Mouse (Mus musculus): Measurements from ENCODE around the gene Gm21964. TPM values are rescaled to one million over a fixed set of nuclear protein-coding genes. Genes with fewer than 3 reads are reported as not detected.
A peak's percentile ranks its signal among the peaks of the same experiment; 100 is the strongest.

Gene Gm21964
- polyA plus RNA-seq (2012; rRNA removed): not detected in 2 replicates

DNA sequence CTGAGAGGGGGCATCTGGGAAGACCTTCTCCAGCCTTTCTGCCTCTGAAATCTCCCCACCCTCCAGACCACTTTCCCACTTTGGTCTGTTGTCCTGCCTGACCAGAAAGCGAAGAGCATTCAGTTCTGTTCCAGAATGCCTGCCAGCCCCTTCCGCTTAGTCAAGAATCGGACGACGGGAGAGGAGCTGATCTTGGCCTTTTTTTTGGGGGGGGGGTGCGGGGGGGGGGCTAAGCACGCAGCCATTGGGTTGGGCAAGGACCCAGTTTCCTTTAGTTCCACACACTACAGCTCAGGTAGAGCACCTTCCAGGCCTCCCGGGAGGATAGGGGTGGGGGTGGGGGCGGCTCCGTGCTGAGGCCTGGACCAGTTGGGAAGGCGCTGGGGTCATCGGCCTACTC is at the start of gene Gm21964:
TSS of gene Gm21964 (plus strand) at position 301 of the 400 bp plus-strand sequence.
- no peak for TF ChIP-seq POLR2A (IDR thresholded peaks at IDR 0.05; ENCODE audit: borderline replicate concordance, insufficient read depth, low read length)
- TF ChIP-seq CTCF (IDR thresholded peaks at IDR 0.05; ENCODE audit: borderline replicate concordance, insufficient read depth, low read depth, low read length): no peak
- H3K4me3 ChIP-seq (replicated peaks; ENCODE audit: insufficient read depth, low read depth, low read length): no peak within 1 kb of the TSS
- H3K27ac ChIP-seq (ENCODE audit: insufficient read depth, low read length): no peak within 1 kb of the TSS
- no peaks in the 10 kb centered on the region for H3K27me3 ChIP-seq (ENCODE audit: control insufficient read depth, insufficient read depth, low read length)
- WGBS: 79% methylated on average over 12 of the region's 12 CpGs
- H3K4me1 ChIP-seq (ENCODE audit: control insufficient read depth, insufficient read depth, low read length): no peaks in the 10 kb centered on the region
- DNase-seq: no peak

DNA sequence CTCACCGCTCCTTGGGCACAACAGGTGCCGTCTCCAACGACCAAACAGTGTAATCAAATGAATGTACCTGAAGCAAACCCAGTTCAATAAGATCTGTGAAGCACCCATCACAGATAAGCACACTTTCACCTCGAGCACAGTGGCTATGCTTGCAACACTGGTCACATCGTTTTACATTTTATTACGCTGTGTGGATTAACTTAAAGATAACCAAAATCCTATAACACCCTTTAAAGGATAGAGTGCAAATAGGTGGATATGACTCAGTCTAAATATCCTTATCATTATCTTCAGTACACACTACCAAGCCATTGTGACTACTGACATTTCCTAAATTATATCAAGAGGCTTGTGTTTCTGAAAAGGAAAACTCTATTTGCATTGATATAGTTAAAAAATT is 49.8 kb upstream of the Gm21964 start:
- Histone ChIP-seq H3K27me3 (ENCODE audit: control insufficient read depth, insufficient read depth, low read length) (no peaks in the 10 kb centered on the region), H3K27ac (ENCODE audit: insufficient read depth, low read length) (no peak overlapping the region), H3K4me1 (ENCODE audit: control insufficient read depth, insufficient read depth, low read length) (no peaks in the 10 kb centered on the region), H3K4me3 (replicated peaks; ENCODE audit: insufficient read depth, low read depth, low read length) (no peak overlapping the region)
- TF ChIP-seq POLR2A (IDR thresholded peaks at IDR 0.05; ENCODE audit: borderline replicate concordance, insufficient read depth, low read length) (no peak), CTCF (IDR thresholded peaks at IDR 0.05; ENCODE audit: borderline replicate concordance, insufficient read depth, low read depth, low read length) (no peak)
- WGBS: 78% methylated on average over 6 of the region's 6 CpGs
- DNase-seq: no peak

DNA sequence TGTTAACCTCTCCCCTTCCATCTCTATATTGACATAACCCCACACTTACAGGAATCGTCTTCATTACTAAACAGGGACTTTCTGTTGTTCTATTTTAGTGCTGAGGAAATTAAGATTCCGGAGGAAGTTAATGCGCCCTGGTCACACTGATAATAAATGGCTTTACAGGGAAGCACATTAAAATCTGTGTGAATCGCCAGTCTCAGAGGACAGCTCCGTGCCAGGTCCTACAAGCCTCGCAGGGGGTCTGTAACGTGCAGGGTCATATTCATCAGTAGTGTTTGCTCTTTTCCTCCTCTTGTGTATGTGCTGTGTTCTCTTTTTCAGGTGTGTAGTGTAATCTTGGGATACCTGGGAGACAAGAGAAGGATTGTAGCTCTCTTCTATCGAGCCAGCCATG is 42.8 kb upstream of the Gm21964 start:
- DNase-seq: no peak
- Histone ChIP-seq H3K4me1 (ENCODE audit: control insufficient read depth, insufficient read depth, low read length) (no peaks in the 10 kb centered on the region), H3K27ac (ENCODE audit: insufficient read depth, low read length) (no peak overlapping the region), H3K4me3 (replicated peaks; ENCODE audit: insufficient read depth, low read depth, low read length) (no peak overlapping the region), H3K27me3 (ENCODE audit: control insufficient read depth, insufficient read depth, low read length) (no peaks in the 10 kb centered on the region)
- TF ChIP-seq POLR2A (IDR thresholded peaks at IDR 0.05; ENCODE audit: borderline replicate concordance, insufficient read depth, low read length) (no peak), CTCF (IDR thresholded peaks at IDR 0.05; ENCODE audit: borderline replicate concordance, insufficient read depth, low read depth, low read length) (no peak)
- 53% methylated on average over 8 of the region's 8 CpGs for WGBS

DNA sequence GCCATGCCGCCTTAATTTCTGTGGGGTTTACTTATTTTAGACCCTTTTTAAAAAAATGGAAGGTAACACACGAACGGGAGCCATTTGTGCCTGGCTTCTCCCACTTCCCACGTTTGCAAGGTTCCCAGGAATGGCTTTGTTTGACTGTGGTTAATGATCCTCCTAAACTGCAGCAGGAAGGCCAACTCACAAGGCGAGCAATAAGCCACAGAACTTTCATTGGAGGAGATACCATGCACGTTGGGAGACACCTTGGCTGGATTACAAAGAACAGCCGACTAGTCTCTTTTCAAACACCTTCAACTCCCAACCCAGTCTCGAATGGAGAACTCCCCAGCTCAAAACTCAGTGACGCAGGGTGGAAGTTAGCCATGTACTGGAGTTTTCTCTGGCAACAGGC is 36.8 kb upstream of the Gm21964 start:
- Histone ChIP-seq H3K4me1 (ENCODE audit: control insufficient read depth, insufficient read depth, low read length) (peaks cover 10% of the 10 kb centered on the region; the same call in 1 of the 2 replicates), H3K4me3 (replicated peaks; ENCODE audit: insufficient read depth, low read depth, low read length) (no peak overlapping the region), H3K27ac (ENCODE audit: insufficient read depth, low read length) (no peak overlapping the region), H3K27me3 (ENCODE audit: control insufficient read depth, insufficient read depth, low read length) (no peaks in the 10 kb centered on the region)
- TF ChIP-seq CTCF (IDR thresholded peaks at IDR 0.05; ENCODE audit: borderline replicate concordance, insufficient read depth, low read depth, low read length): no peak
- TF ChIP-seq POLR2A (IDR thresholded peaks at IDR 0.05; ENCODE audit: borderline replicate concordance, insufficient read depth, low read length): no peak
- no peak for DNase-seq
- 50% methylated on average over 9 of the region's 9 CpGs for WGBS

DNA sequence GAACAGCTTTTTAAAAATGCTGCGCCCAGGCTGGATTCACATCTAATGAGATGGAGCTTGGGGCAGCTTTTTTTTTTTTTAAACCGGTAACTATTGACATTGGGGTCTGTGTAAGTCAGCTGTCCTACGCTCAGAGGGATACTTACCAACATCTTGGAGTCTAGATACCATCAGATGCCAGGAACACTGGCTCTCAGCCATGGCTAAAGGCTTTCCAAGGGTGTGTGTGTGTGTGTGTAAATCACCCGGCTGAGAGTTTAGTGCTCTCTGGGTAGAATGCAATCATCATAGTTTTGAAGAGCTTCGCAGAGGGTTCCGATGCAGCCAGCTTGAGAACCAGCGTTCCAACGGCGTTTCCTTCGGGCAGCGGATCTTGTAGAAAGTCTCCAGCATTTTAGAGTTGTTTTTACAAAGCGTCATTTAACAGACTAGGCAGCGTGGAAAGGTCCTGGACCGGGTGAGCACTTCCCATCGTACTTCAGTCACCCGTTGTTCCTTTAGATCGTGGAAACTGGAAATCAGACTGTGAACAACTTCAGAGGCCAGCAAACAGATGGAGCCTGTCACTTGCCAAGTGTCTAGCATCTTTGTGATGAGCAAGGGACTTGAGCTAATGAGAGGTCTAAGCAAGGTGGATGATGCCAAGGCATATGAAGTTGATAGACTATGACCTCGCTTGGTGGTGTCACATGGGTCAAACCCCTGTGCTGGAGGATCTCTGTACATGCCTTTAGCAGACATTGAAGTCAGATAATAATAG is 36.2 kb upstream of the Gm21964 start:
- Histone ChIP-seq H3K4me1 (ENCODE audit: control insufficient read depth, insufficient read depth, low read length) (peaks cover 10% of the 10 kb centered on the region; the same call in 1 of the 2 replicates), H3K27me3 (ENCODE audit: control insufficient read depth, insufficient read depth, low read length) (no peaks in the 10 kb centered on the region), H3K27ac (ENCODE audit: insufficient read depth, low read length) (no peak overlapping the region), H3K4me3 (replicated peaks; ENCODE audit: insufficient read depth, low read depth, low read length) (peak overlapping the region; percentile 18)
- TF ChIP-seq POLR2A (IDR thresholded peaks at IDR 0.05; ENCODE audit: borderline replicate concordance, insufficient read depth, low read length) (no peak), CTCF (IDR thresholded peaks at IDR 0.05; ENCODE audit: borderline replicate concordance, insufficient read depth, low read depth, low read length) (no peak)
- DNase-seq: peak in 1 of 2 experiments; percentile 32
- WGBS: 21% methylated on average over 18 of the region's 18 CpGs

DNA sequence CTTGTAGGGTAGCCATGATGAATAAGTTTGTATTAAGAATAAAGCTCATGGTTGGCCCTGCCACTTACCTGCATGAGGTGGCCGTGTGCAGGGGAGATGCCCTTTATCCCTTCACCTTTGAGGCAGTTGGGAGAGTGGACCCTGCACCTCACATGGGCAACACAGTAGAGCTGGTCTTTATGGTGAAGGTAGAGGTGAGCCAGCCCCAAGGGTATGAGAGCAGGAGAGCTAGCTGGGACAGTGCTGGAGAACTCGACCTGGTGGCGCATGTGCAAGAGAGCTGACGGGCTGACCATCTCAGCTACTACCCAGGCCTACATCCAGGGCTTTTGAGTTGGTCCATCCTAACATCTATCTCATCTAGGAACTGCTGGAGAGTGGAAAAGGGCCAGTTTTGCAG is 35.3 kb upstream of the Gm21964 start:
- 92% methylated on average over 4 of the region's 4 CpGs for WGBS
- H3K4me3 ChIP-seq (replicated peaks; ENCODE audit: insufficient read depth, low read depth, low read length): no peak overlapping the region
- no peak overlapping the region for H3K27ac ChIP-seq (ENCODE audit: insufficient read depth, low read length)

DNA sequence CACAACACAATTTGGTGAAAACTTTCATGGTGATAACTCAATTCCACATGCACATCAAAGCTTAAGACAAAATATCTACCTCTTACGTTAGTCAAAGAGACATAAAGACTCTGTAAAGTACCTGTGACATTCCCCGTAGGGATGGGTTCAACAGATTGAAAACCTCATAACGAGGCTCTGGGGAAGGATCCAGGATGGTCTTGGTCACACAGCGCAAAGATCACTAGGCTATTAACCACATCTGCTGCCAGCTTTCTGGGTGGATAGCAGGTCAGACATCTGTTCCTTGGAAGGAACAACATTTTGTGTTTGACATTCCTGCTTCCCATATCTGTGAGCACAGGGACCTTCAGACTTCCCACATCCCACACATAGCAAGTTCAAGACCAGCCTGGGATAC is 31.3 kb upstream of the Gm21964 start:
- H3K27ac ChIP-seq (ENCODE audit: insufficient read depth, low read length): no peak overlapping the region
- TF ChIP-seq POLR2A (IDR thresholded peaks at IDR 0.05; ENCODE audit: borderline replicate concordance, insufficient read depth, low read length) (no peak), CTCF (IDR thresholded peaks at IDR 0.05; ENCODE audit: borderline replicate concordance, insufficient read depth, low read depth, low read length) (no peak)
- H3K4me3 ChIP-seq (replicated peaks; ENCODE audit: insufficient read depth, low read depth, low read length): no peak overlapping the region
- no peaks in the 10 kb centered on the region for H3K27me3 ChIP-seq (ENCODE audit: control insufficient read depth, insufficient read depth, low read length)
- H3K4me1 ChIP-seq (ENCODE audit: control insufficient read depth, insufficient read depth, low read length): peaks cover 8% of the 10 kb centered on the region; the same call in 1 of the 2 replicates
- 53% methylated on average over 4 of the region's 4 CpGs for WGBS
- DNase-seq: no peak

More for the DNA sequence above, 35.3 kb upstream of the Gm21964 start:
- no peak for TF ChIP-seq CTCF (IDR thresholded peaks at IDR 0.05; ENCODE audit: borderline replicate concordance, insufficient read depth, low read depth, low read length)
- no peak for TF ChIP-seq POLR2A (IDR thresholded peaks at IDR 0.05; ENCODE audit: borderline replicate concordance, insufficient read depth, low read length)
- DNase-seq: no peak
- Histone ChIP-seq H3K27me3 (ENCODE audit: control insufficient read depth, insufficient read depth, low read length) (no peaks in the 10 kb centered on the region), H3K4me1 (ENCODE audit: control insufficient read depth, insufficient read depth, low read length) (peaks cover 10% of the 10 kb centered on the region; the same call in 1 of the 2 replicates)

DNA sequence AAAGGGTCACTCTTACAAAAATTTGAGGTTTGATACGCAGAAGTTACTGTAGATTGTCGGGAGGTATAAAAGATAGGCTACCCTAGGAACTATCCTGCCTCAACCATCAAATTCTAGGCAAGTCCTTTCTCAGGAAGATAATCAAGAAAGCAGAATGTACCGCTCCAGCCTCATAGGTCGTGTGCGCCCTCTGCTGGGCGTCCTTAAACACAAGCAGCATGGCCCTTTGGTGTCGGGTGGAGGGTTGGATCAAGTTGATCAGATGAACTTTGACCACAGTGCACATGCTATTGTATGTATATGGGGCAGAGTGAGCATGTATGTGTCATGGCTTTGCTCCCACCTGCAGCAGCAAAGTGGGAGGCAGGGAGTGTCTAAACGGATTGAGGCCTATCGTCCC is 29.4 kb upstream of the Gm21964 start:
- peak; percentile 95 for TF ChIP-seq CTCF (IDR thresholded peaks at IDR 0.05; ENCODE audit: borderline replicate concordance, insufficient read depth, low read depth, low read length)
- no peak for TF ChIP-seq POLR2A (IDR thresholded peaks at IDR 0.05; ENCODE audit: borderline replicate concordance, insufficient read depth, low read length)
- WGBS: 16% methylated on average over 9 of the region's 9 CpGs
- DNase-seq: peak; percentile 44 to 63
- no peak overlapping the region for H3K4me3 ChIP-seq (replicated peaks; ENCODE audit: insufficient read depth, low read depth, low read length)
- H3K27me3 ChIP-seq (ENCODE audit: control insufficient read depth, insufficient read depth, low read length): no peaks in the 10 kb centered on the region
- H3K27ac ChIP-seq (ENCODE audit: insufficient read depth, low read length): no peak overlapping the region
- H3K4me1 ChIP-seq (ENCODE audit: control insufficient read depth, insufficient read depth, low read length): no peaks in the 10 kb centered on the region

All from cerebellum, adult 2 months (tissue).